In the genomic region with DNA sequence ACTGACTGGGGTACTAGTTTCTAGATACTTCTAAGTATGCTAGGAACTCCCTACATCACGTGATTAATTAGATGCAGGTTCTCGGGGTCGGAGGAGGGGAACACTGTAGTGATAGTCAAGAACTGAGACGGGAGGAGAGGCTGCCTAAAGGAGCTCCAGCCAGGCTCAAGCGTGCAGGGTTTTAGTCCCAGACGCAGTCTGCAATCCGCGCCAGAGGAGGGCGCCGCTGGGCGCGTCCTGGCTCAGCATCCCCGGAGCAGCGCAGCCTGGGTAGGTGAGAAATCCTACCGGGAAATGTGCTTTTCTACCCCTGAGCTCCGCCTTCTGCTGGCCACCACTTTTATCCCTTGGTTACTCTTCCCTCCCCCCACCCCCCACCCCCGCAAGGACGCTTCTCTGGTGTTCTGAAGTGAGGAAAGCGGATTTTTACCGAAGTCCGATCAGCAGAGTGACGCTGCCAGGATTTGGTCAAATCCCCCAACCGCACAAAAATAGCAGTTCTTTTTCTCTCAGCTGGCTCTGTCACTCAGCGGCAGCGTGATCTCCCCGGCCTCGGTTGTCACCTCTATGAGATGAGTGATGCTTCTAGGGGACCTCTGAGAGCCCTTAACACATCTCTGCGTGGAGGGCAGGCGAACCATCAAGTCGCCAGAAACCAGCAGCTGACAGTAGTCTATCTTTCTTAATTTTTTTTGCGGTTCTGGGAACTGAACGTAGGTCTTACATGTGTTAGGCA, we compare ENCODE assay signal across 8 mouse cellular contexts. TPM values are rescaled to one million over a fixed set of nuclear protein-coding genes. Genes with fewer than 3 reads are reported as not detected.
A peak's percentile ranks its signal among the peaks of the same experiment; 100 is the strongest.
DNase-seq lines count a peak whose midpoint lies in the region; ATAC-seq and TF ChIP-seq lines count a peak whose summit lies in the region.

No protein-coding gene starts in this region.

- H3K4me1 ChIP-seq in embryonic facial prominence, embryonic 15.5 days: peaks cover 20% of the 10 kb centered on the region
- H3K4me1 ChIP-seq in heart, embryonic 14.5 days (ENCODE audit: control insufficient read depth in 2 of 2, insufficient read depth in 2 of 2, low read length in 2 of 2): peaks cover 0 to 3% of the 10 kb centered on the region in 2 experiments; a peak in 2 of 4 replicates
- peaks cover 39% of the 10 kb centered on the region for H3K4me1 ChIP-seq in liver, embryonic 12.5 days

- H3K9ac ChIP-seq in embryonic facial prominence, embryonic 15.5 days: no peak overlapping the region
- H3K9ac ChIP-seq in heart, embryonic 14.5 days (ENCODE audit: low read length): peak overlapping the region; percentile 18; the same call in 1 of the 2 replicates
- 0 out of 2 replicates have a peak overlapping the region, but pooled peaks have one; percentile 25 for H3K9ac ChIP-seq in liver, embryonic 12.5 days

- peak; percentile 59 for DNase-seq in urinary bladder, postnatal 14 days (ENCODE audit: low spot score)
- no peak for DNase-seq in urinary bladder, postnatal 10 days (ENCODE audit: low spot score)
- peak; percentile 68 for DNase-seq in kidney, postnatal 10 days
- DNase-seq in testis, postnatal 10 days (ENCODE audit: low spot score): peak; percentile 75

- peak overlapping the region; percentile 38 for H3K4me3 ChIP-seq in embryonic facial prominence, embryonic 15.5 days (replicated peaks)
- peak overlapping the region; percentile 38 to 39 for H3K4me3 ChIP-seq in heart, embryonic 14.5 days (ENCODE audit: control insufficient read depth in 1 of 2, insufficient read depth in 1 of 2, low read depth in 1 of 2, low read length in 2 of 2)
- H3K4me3 ChIP-seq in liver, embryonic 12.5 days: peak overlapping the region; percentile 29
- no peak overlapping the region for H3K4me3 ChIP-seq in myocyte

- 9% methylated on average over 32 of the region's 32 CpGs for WGBS in embryonic facial prominence, embryonic 15.5 days
- WGBS in heart, embryonic 14.5 days: 6% methylated on average over 32 of the region's 32 CpGs
- WGBS in liver, embryonic 12.5 days (ENCODE audit: insufficient replicate concordance): 10% methylated on average over 32 of the region's 32 CpGs

- H3K79me2 ChIP-seq in myocyte (ENCODE audit: control insufficient read depth, insufficient read depth): no peaks in the 10 kb centered on the region

- ATAC-seq in embryonic facial prominence, embryonic 15.5 days (ENCODE audit: insufficient number of reproducible peaks, low FRiP score, low TSS enrichment, low read depth): 0 out of 2 replicates have a peak, but pooled peaks have one; percentile 40
- ATAC-seq in heart, embryonic 14.5 days (ENCODE audit: insufficient number of reproducible peaks, insufficient read depth, low FRiP score, low read depth): 0 out of 2 replicates have a peak, but pooled peaks have one; percentile 45
- ATAC-seq in liver, embryonic 12.5 days: peak; percentile 70

- H3K27ac ChIP-seq in embryonic facial prominence, embryonic 15.5 days (replicated peaks): no peak overlapping the region
- no peak overlapping the region for H3K27ac ChIP-seq in heart, embryonic 14.5 days (replicated peaks in 1 of 2; ENCODE audit: control insufficient read depth in 1 of 2, insufficient read depth in 1 of 2, low read depth in 2 of 2, low read length in 2 of 2)
- H3K27ac ChIP-seq in liver, embryonic 12.5 days: no peak overlapping the region

- no peak for TF ChIP-seq POLR2A in myocyte (IDR thresholded peaks at IDR 0.05; ENCODE audit: insufficient read length, low read depth)

- H3K36me3 ChIP-seq in embryonic facial prominence, embryonic 15.5 days: no peaks in the 10 kb centered on the region
- no peaks in the 10 kb centered on the region for H3K36me3 ChIP-seq in heart, embryonic 14.5 days (ENCODE audit: control insufficient read depth, insufficient read depth, low read length)
- no peaks in the 10 kb centered on the region for H3K36me3 ChIP-seq in liver, embryonic 12.5 days
- no peaks in the 10 kb centered on the region for H3K36me3 ChIP-seq in myocyte (ENCODE audit: control insufficient read depth, insufficient read depth)

- H3K9me3 ChIP-seq in embryonic facial prominence, embryonic 15.5 days (replicated peaks): no peaks in the 10 kb centered on the region
- H3K9me3 ChIP-seq in heart, embryonic 14.5 days (ENCODE audit: control insufficient read depth, low read length): 0 out of 2 replicates have a peak, but pooled peaks cover 3% of the 10 kb centered on the region
- H3K9me3 ChIP-seq in liver, embryonic 12.5 days (replicated peaks): peaks cover 3% of the 10 kb centered on the region; the same call in 1 of the 2 replicates

- H3K27me3 ChIP-seq in embryonic facial prominence, embryonic 15.5 days: no peaks in the 10 kb centered on the region
- 0 out of 2 replicates have a peak, but pooled peaks cover 3% of the 10 kb centered on the region for H3K27me3 ChIP-seq in heart, embryonic 14.5 days (ENCODE audit: control insufficient read depth, insufficient read depth, low read length)
- peaks cover 22% of the 10 kb centered on the region for H3K27me3 ChIP-seq in liver, embryonic 12.5 days (replicated peaks)
- no peaks in the 10 kb centered on the region for H3K27me3 ChIP-seq in myocyte (ENCODE audit: control insufficient read depth, insufficient read depth, insufficient read length)

- H3K4me2 ChIP-seq in embryonic facial prominence, embryonic 15.5 days (replicated peaks): peak overlapping the region; percentile 63
- peak overlapping the region; percentile 76 for H3K4me2 ChIP-seq in heart, embryonic 14.5 days (ENCODE audit: low read length)
- peak overlapping the region; percentile 63 for H3K4me2 ChIP-seq in liver, embryonic 12.5 days
- peak overlapping the region; percentile 50 for H3K4me2 ChIP-seq in myocyte (ENCODE audit: low read depth)

- no peak overlapping the region for H3ac ChIP-seq in myocyte (ENCODE audit: control insufficient read depth, insufficient read length)

TF ChIP-seq in myocyte, 11 proteins besides CTCF, POLR2A, EP300 and RAD21:
- TF ChIP-seq REST (IDR thresholded peaks at IDR 0.05; ENCODE audit: insufficient read depth, insufficient read length) (no peak), MYOD1 (IDR thresholded peaks at IDR 0.05; ENCODE audit: control insufficient read depth in 1 of 3, insufficient read length in 2 of 3, low read depth in 2 of 3) (peak; percentile 35 to 91 (median 84))

RNA-seq across cellular contexts. Expression of gene Tbk1, which starts 53.3 kb away (rescaled TPM):
- polyA plus RNA-seq in embryonic facial prominence, embryonic 15.5 days (2015; fragmentation: Nextera tagmentation; extraction: Ambion mirVana): 28.6 and 34.5 TPM in 2 replicates
- 24.7 and 26.4 TPM in 2 replicates for polyA plus RNA-seq in heart, embryonic 14.5 days (2014; fragmentation: Nextera tagmentation; extraction: Ambion mirVana)
- 24.8 and 25.8 TPM in 2 replicates for polyA plus RNA-seq in liver, embryonic 12.5 days (2016; fragmentation: Nextera tagmentation; extraction: Ambion mirVana)
- polyA plus RNA-seq in myocyte (2012; fragmentation: generic; extraction: Trizol): 9.0 TPM

RNA-seq across cellular contexts. Expression of gene Rassf3, which starts 57.2 kb away (rescaled TPM):
- 20.3 and 21.0 TPM in 2 replicates for polyA plus RNA-seq in embryonic facial prominence, embryonic 15.5 days (2015; fragmentation: Nextera tagmentation; extraction: Ambion mirVana)
- polyA plus RNA-seq in heart, embryonic 14.5 days (2014; fragmentation: Nextera tagmentation; extraction: Ambion mirVana): 25.1 and 25.3 TPM in 2 replicates
- polyA plus RNA-seq in liver, embryonic 12.5 days (2016; fragmentation: Nextera tagmentation; extraction: Ambion mirVana): 12.3 and 12.8 TPM in 2 replicates
- polyA plus RNA-seq in myocyte (2012; fragmentation: generic; extraction: Trizol): 32.3 TPM
